Mouse (Mus musculus) forebrain, embryonic 12.5 days (tissue): Measurements from ENCODE around the gene Treml4. TPM values are rescaled to one million over a fixed set of nuclear protein-coding genes. Genes with fewer than 3 reads are reported as not detected.

Experiments
- ATAC-seq: fragments of 200-750 bp; cut with Nextera tagmentation; 2 replicates; pipeline ENCODE4 v1.8.0; 2017; ENCODE audit warnings: moderate TSS enrichment; ENCODE audit not compliant: low FRiP score
- H3K27ac ChIP-seq: fragments of 300-500 bp; sonication (generic); 2 replicates; pipeline ENCODE4 v1.5.1; 2016; ENCODE audit warnings: mild to moderate bottlenecking
- H3K27me3 ChIP-seq: fragments of 300-500 bp; sonication (generic); 2 replicates; pipeline ENCODE4 v1.6.1; 2016; ENCODE audit warnings: mild to moderate bottlenecking
- H3K36me3 ChIP-seq: fragments of 300-500 bp; sonication (generic); replicated peaks from 2 replicates; pipeline ENCODE4 v1.6.1; 2016; ENCODE audit warnings: mild to moderate bottlenecking
- H3K4me1 ChIP-seq: fragments of 300-500 bp; sonication (generic); 2 replicates; pipeline ENCODE4 v1.6.1; 2016
- H3K4me2 ChIP-seq: fragments of 300-500 bp; sonication (generic); 2 replicates; pipeline ENCODE4 v1.6.1; 2016; ENCODE audit warnings: mild to moderate bottlenecking, moderate library complexity
- H3K4me3 ChIP-seq: fragments of 300-500 bp; sonication (generic); replicated peaks from 2 replicates; pipeline ENCODE4 v1.5.1; 2016; ENCODE audit warnings: mild to moderate bottlenecking
- H3K9ac ChIP-seq: fragments of 300-500 bp; sonication (generic); 2 replicates; pipeline ENCODE4 v1.6.1; 2016; ENCODE audit warnings: mild to moderate bottlenecking
- H3K9me3 ChIP-seq: fragments of 300-500 bp; sonication (generic); 2 replicates; pipeline ENCODE4 v1.6.1; 2016
- WGBS: fragments of 180-500 bp; shearing (Covaris S2); methylation state at CpG from one replicate; pipeline ENCODE4 v1.1.7; 2016; 5-methylcytosine and 5-hydroxymethylcytosine counted together
- polyA plus RNA-seq: library from polyadenylated mRNA; unstranded; fragments of >200 nt; fragmentation: Nextera tagmentation; extraction: Ambion mirVana; gene quantifications from 2 replicates; pipeline ENCODE4 v1.2.1, GENCODE M21; 2016

The Treml4 gene
- polyA plus RNA-seq: 0.26 and 0.41 TPM in 2 replicates

- no peak for ATAC-seq
- Histone ChIP-seq H3K4me1 (peaks cover 11% of the 10 kb centered on the region), H3K27ac (no peak within 1 kb of the TSS)
Measured at GRCm38 (mm10) chr17:48263741-48264362, at the start of gene Treml4. TSS of gene Treml4 (plus strand) at chr17:48264295.

GRCm38 (mm10) chr17:48215429-48215828, 48.7 kb upstream of the Treml4 start:
- H3K4me2 ChIP-seq: no peak overlapping the region
- ATAC-seq: no peak
- H3K27me3 ChIP-seq: no peaks in the 10 kb centered on the region
- H3K9ac ChIP-seq: no peak overlapping the region
- no peaks in the 10 kb centered on the region for H3K9me3 ChIP-seq
- H3K4me3 ChIP-seq: no peak overlapping the region
- H3K4me1 ChIP-seq: no peaks in the 10 kb centered on the region
- H3K27ac ChIP-seq: no peak overlapping the region
- H3K36me3 ChIP-seq: no peaks in the 10 kb centered on the region
- 93% methylated on average over 1 of the region's 1 CpGs for WGBS

More at GRCm38 (mm10) chr17:48263741-48264362, at the start of gene Treml4:
- Histone ChIP-seq H3K9me3 (peaks cover 8% of the 10 kb centered on the region; the same call in 1 of the 2 replicates), H3K36me3 (no peaks in the 10 kb centered on the region), H3K9ac (no peak within 1 kb of the TSS), H3K4me2 (no peak within 1 kb of the TSS), H3K27me3 (peaks cover 4% of the 10 kb centered on the region), H3K4me3 (no peak within 1 kb of the TSS)
- WGBS: 88% methylated on average over 3 of the region's 3 CpGs

GRCm38 (mm10) chr17:48230680-48231079, 33.4 kb upstream of the Treml4 start:
- Histone ChIP-seq H3K4me2 (no peak overlapping the region), H3K9ac (no peak overlapping the region), H3K27ac (no peak overlapping the region), H3K4me1 (no peaks in the 10 kb centered on the region), H3K9me3 (no peaks in the 10 kb centered on the region), H3K27me3 (no peaks in the 10 kb centered on the region), H3K36me3 (no peaks in the 10 kb centered on the region), H3K4me3 (no peak overlapping the region)
- 94% methylated on average over 7 of the region's 7 CpGs for WGBS
- ATAC-seq: no peak

- 84% methylated on average over 6 of the region's 6 CpGs for WGBS
- H3K4me1 ChIP-seq: no peaks in the 10 kb centered on the region
Measured at GRCm38 (mm10) chr17:48232518-48232917, 31.6 kb upstream of the Treml4 start, which contains the start of gene Trem1. TSS of gene Trem1 (plus strand) at chr17:48232768.

GRCm38 (mm10) chr17:48233789-48234188, 30.3 kb upstream of the Treml4 start:
- no peaks in the 10 kb centered on the region for H3K36me3 ChIP-seq
- no peak overlapping the region for H3K27ac ChIP-seq
- 87% methylated on average over 4 of the region's 4 CpGs for WGBS
- no peaks in the 10 kb centered on the region for H3K27me3 ChIP-seq
- no peaks in the 10 kb centered on the region for H3K9me3 ChIP-seq
- no peak overlapping the region for H3K9ac ChIP-seq
- no peak overlapping the region for H3K4me2 ChIP-seq
- ATAC-seq: no peak
- no peaks in the 10 kb centered on the region for H3K4me1 ChIP-seq
- H3K4me3 ChIP-seq: no peak overlapping the region

More at GRCm38 (mm10) chr17:48232518-48232917, 31.6 kb upstream of the Treml4 start, which contains the start of gene Trem1:
- ATAC-seq: no peak
- no peak within 1 kb of the TSS for H3K4me2 ChIP-seq
- no peaks in the 10 kb centered on the region for H3K36me3 ChIP-seq
- H3K27me3 ChIP-seq: no peaks in the 10 kb centered on the region
- H3K9me3 ChIP-seq: no peaks in the 10 kb centered on the region
- H3K4me3 ChIP-seq: no peak within 1 kb of the TSS
- no peak within 1 kb of the TSS for H3K27ac ChIP-seq
- H3K9ac ChIP-seq: no peak within 1 kb of the TSS

- Histone ChIP-seq H3K27ac (no peak overlapping the region), H3K36me3 (no peaks in the 10 kb centered on the region), H3K9ac (no peak overlapping the region), H3K4me1 (no peaks in the 10 kb centered on the region), H3K4me2 (no peak overlapping the region), H3K4me3 (no peak overlapping the region), H3K27me3 (no peaks in the 10 kb centered on the region), H3K9me3 (no peaks in the 10 kb centered on the region)
- no peak for ATAC-seq
- 77% methylated on average over 5 of the region's 5 CpGs for WGBS
Measured at GRCm38 (mm10) chr17:48234550-48234949, 29.5 kb upstream of the Treml4 start.

GRCm38 (mm10) chr17:48235773-48236370, 28.2 kb upstream of the Treml4 start:
- H3K4me1 ChIP-seq: no peaks in the 10 kb centered on the region
- H3K9ac ChIP-seq: no peak overlapping the region
- H3K9me3 ChIP-seq: no peaks in the 10 kb centered on the region
- no peak for ATAC-seq
- H3K4me2 ChIP-seq: no peak overlapping the region
- no peak overlapping the region for H3K4me3 ChIP-seq
- H3K27me3 ChIP-seq: no peaks in the 10 kb centered on the region
- no peak overlapping the region for H3K27ac ChIP-seq
- 67% methylated on average over 4 of the region's 4 CpGs for WGBS
- no peaks in the 10 kb centered on the region for H3K36me3 ChIP-seq

GRCm38 (mm10) chr17:48237621-48238020, 26.5 kb upstream of the Treml4 start:
- H3K36me3 ChIP-seq: no peaks in the 10 kb centered on the region
- no peak overlapping the region for H3K4me3 ChIP-seq
- H3K9me3 ChIP-seq: no peaks in the 10 kb centered on the region
- H3K4me1 ChIP-seq: no peaks in the 10 kb centered on the region
- WGBS: 95% methylated on average over 8 of the region's 8 CpGs
- no peak for ATAC-seq
- no peak overlapping the region for H3K27ac ChIP-seq
- no peak overlapping the region for H3K9ac ChIP-seq
- H3K27me3 ChIP-seq: no peaks in the 10 kb centered on the region
- H3K4me2 ChIP-seq: no peak overlapping the region

GRCm38 (mm10) chr17:48247221-48247928, 16.7 kb upstream of the Treml4 start, which contains the start of gene Trem3:
TSS of gene Trem3 (plus strand) at chr17:48247777.
- no peaks in the 10 kb centered on the region for H3K4me1 ChIP-seq
- no peak within 1 kb of the TSS for H3K9ac ChIP-seq
- WGBS: 85% methylated on average over 11 of the region's 11 CpGs
- no peaks in the 10 kb centered on the region for H3K27me3 ChIP-seq
- no peak within 1 kb of the TSS for H3K4me2 ChIP-seq
- no peaks in the 10 kb centered on the region for H3K9me3 ChIP-seq
- H3K4me3 ChIP-seq: no peak within 1 kb of the TSS
- H3K27ac ChIP-seq: no peak within 1 kb of the TSS
- no peak for ATAC-seq
- H3K36me3 ChIP-seq: no peaks in the 10 kb centered on the region

- Histone ChIP-seq H3K4me3 (no peak overlapping the region), H3K4me1 (0 out of 2 replicates have a peak, but pooled peaks cover 3% of the 10 kb centered on the region), H3K27me3 (0 out of 2 replicates have a peak, but pooled peaks cover 7% of the 10 kb centered on the region), H3K4me2 (no peak overlapping the region), H3K9me3 (no peaks in the 10 kb centered on the region), H3K27ac (no peak overlapping the region), H3K36me3 (no peaks in the 10 kb centered on the region), H3K9ac (no peak overlapping the region)
- ATAC-seq: no peak
Measured at GRCm38 (mm10) chr17:48249039-48249438, 15.1 kb upstream of the Treml4 start.

- Histone ChIP-seq H3K27ac (no peak overlapping the region), H3K9ac (no peak overlapping the region), H3K9me3 (no peaks in the 10 kb centered on the region), H3K27me3 (0 out of 2 replicates have a peak, but pooled peaks cover 7% of the 10 kb centered on the region), H3K36me3 (no peaks in the 10 kb centered on the region), H3K4me2 (no peak overlapping the region), H3K4me3 (no peak overlapping the region), H3K4me1 (0 out of 2 replicates have a peak, but pooled peaks cover 3% of the 10 kb centered on the region)
- ATAC-seq: no peak
- 84% methylated on average over 11 of the region's 11 CpGs for WGBS
Measured at GRCm38 (mm10) chr17:48249501-48249900, 14.6 kb upstream of the Treml4 start.

GRCm38 (mm10) chr17:48250631-48251030, 13.5 kb upstream of the Treml4 start:
- Histone ChIP-seq H3K4me3 (no peak overlapping the region), H3K9me3 (no peaks in the 10 kb centered on the region), H3K36me3 (no peaks in the 10 kb centered on the region), H3K4me2 (no peak overlapping the region), H3K27ac (no peak overlapping the region), H3K9ac (no peak overlapping the region), H3K4me1 (0 out of 2 replicates have a peak, but pooled peaks cover 3% of the 10 kb centered on the region), H3K27me3 (0 out of 2 replicates have a peak, but pooled peaks cover 7% of the 10 kb centered on the region)
- no peak for ATAC-seq
- WGBS: 95% methylated on average over 7 of the region's 7 CpGs
